Mouse (Mus musculus): Measurements from ENCODE around the gene Osbp.
"Not testable (repeated sequence)": the region's sequence is repeated elsewhere in the genome, so short reads cannot be mapped to it uniquely, and the experiment has no call there.

Osbp gene

GRCm38 (mm10) chr19:11965023-11965942 is at the start of gene Osbp:
Osbp (plus strand) TSS chr19:11965941.
- DNase-seq: peak; percentile 100

GRCm38 (mm10) chr19:11922068-11922467 is 43.7 kb upstream of the Osbp start:
- DNase-seq: no peak

- not testable (repeated sequence) for DNase-seq
Measured at GRCm38 (mm10) chr19:11922515-11922914, 43.2 kb upstream of the Osbp start.

- no peak for DNase-seq
Measured at GRCm38 (mm10) chr19:11926380-11926779, 39.4 kb upstream of the Osbp start.

- DNase-seq: no peak
Measured at GRCm38 (mm10) chr19:11928025-11928748, 37.6 kb upstream of the Osbp start.

- DNase-seq: not testable (repeated sequence)
Measured at GRCm38 (mm10) chr19:11946460-11946859, 19.3 kb upstream of the Osbp start.

- no peak for DNase-seq
Measured at GRCm38 (mm10) chr19:11949878-11950277, 15.9 kb upstream of the Osbp start.

GRCm38 (mm10) chr19:11950747-11951146 is 15.0 kb upstream of the Osbp start:
- no peak for DNase-seq

GRCm38 (mm10) chr19:11954206-11954605 is 11.5 kb upstream of the Osbp start:
- no peak for DNase-seq

GRCm38 (mm10) chr19:11956636-11957035 is 9.1 kb upstream of the Osbp start:
- no peak for DNase-seq

GRCm38 (mm10) chr19:11957396-11957795 is 8.3 kb upstream of the Osbp start:
- no peak for DNase-seq

GRCm38 (mm10) chr19:11957846-11958245 is 7.9 kb upstream of the Osbp start:
- DNase-seq: no peak

- DNase-seq: no peak
Measured at GRCm38 (mm10) chr19:11964266-11964665, 1.5 kb upstream of the Osbp start.

- DNase-seq: peak; percentile 67
Measured at GRCm38 (mm10) chr19:11966201-11966636, 478 bp downstream of the Osbp start.

GRCm38 (mm10) chr19:11969155-11970050 is 3.7 kb downstream of the Osbp start:
- no peak for DNase-seq

- no peak for DNase-seq
Measured at GRCm38 (mm10) chr19:11973511-11974222, 7.9 kb downstream of the Osbp start.

- no peak for DNase-seq
Measured at GRCm38 (mm10) chr19:11974223-11974540, 8.4 kb downstream of the Osbp start.

GRCm38 (mm10) chr19:11975683-11976082 is 9.9 kb downstream of the Osbp start:
- no peak for DNase-seq

- DNase-seq: peak; percentile 75
Measured at GRCm38 (mm10) chr19:11977363-11977762, 11.6 kb downstream of the Osbp start.

- DNase-seq: no peak
Measured at GRCm38 (mm10) chr19:11980471-11980870, 14.7 kb downstream of the Osbp start.

GRCm38 (mm10) chr19:11984614-11985013 is 18.9 kb downstream of the Osbp start:
- not testable (repeated sequence) for DNase-seq

- DNase-seq: no peak
Measured at GRCm38 (mm10) chr19:11987841-11988240, 22.1 kb downstream of the Osbp start.
